Mouse (Mus musculus): ENCODE measurements at regions not wholly inside any gene's neighbourhood (a gene's known extent, or its start where the extent isn't known, plus 50 kb on each side); places are given as distances from the start of the nearest gene placed in this dataset.

- DNase-seq: no peak
- Histone ChIP-seq H3K4me3 (replicated peaks; ENCODE audit: extremely low read depth, low read depth, low read length) (no peak overlapping the region), H3K4me1 (ENCODE audit: control insufficient read depth, insufficient read depth, low read length) (no peaks in the 10 kb centered on the region)
- TF ChIP-seq POLR2A (IDR thresholded peaks at IDR 0.05; ENCODE audit: borderline replicate concordance, extremely low read depth, low read depth, low read length) (no peak), CTCF (IDR thresholded peaks at IDR 0.05; ENCODE audit: insufficient read depth, low read length) (no peak)
- 83% methylated on average over 15 of the region's 15 CpGs for WGBS
Observed at GRCm38 (mm10) chr16:77885060-77885679, 283.3 kb upstream of the Gm11146 start.

GRCm38 (mm10) chr16:77884495-77884894 is 282.6 kb upstream of the Gm11146 start:
- 91% methylated on average over 9 of the region's 9 CpGs for WGBS
- DNase-seq: no peak
- TF ChIP-seq CTCF (IDR thresholded peaks at IDR 0.05; ENCODE audit: insufficient read depth, low read length) (no peak), POLR2A (IDR thresholded peaks at IDR 0.05; ENCODE audit: borderline replicate concordance, extremely low read depth, low read depth, low read length) (no peak)
- no peak overlapping the region for H3K4me3 ChIP-seq (replicated peaks; ENCODE audit: extremely low read depth, low read depth, low read length)
- H3K4me1 ChIP-seq (ENCODE audit: control insufficient read depth, insufficient read depth, low read length): no peaks in the 10 kb centered on the region

- WGBS: 66% methylated on average over 1 of the region's 1 CpGs
- Histone ChIP-seq H3K4me1 (ENCODE audit: control insufficient read depth, insufficient read depth, low read length) (no peaks in the 10 kb centered on the region), H3K4me3 (replicated peaks; ENCODE audit: extremely low read depth, low read depth, low read length) (no peak overlapping the region)
- DNase-seq: no peak
- TF ChIP-seq POLR2A (IDR thresholded peaks at IDR 0.05; ENCODE audit: borderline replicate concordance, extremely low read depth, low read depth, low read length): no peak
- TF ChIP-seq CTCF (IDR thresholded peaks at IDR 0.05; ENCODE audit: insufficient read depth, low read length): no peak
Observed at GRCm38 (mm10) chr16:77877006-77877405, 275.1 kb upstream of the Gm11146 start.

GRCm38 (mm10) chr16:77863246-77863645 is 261.4 kb upstream of the Gm11146 start:
- Histone ChIP-seq H3K4me1 (ENCODE audit: control insufficient read depth, insufficient read depth, low read length) (no peaks in the 10 kb centered on the region), H3K4me3 (replicated peaks; ENCODE audit: extremely low read depth, low read depth, low read length) (no peak overlapping the region)
- WGBS: 56% methylated on average over 5 of the region's 5 CpGs
- DNase-seq: no peak
- TF ChIP-seq POLR2A (IDR thresholded peaks at IDR 0.05; ENCODE audit: borderline replicate concordance, extremely low read depth, low read depth, low read length): no peak
- TF ChIP-seq CTCF (IDR thresholded peaks at IDR 0.05; ENCODE audit: insufficient read depth, low read length): no peak

GRCm38 (mm10) chr16:77852066-77852781 is 250.3 kb upstream of the Gm11146 start:
- WGBS: 81% methylated on average over 6 of the region's 6 CpGs
- Histone ChIP-seq H3K4me1 (ENCODE audit: control insufficient read depth, insufficient read depth, low read length) (no peaks in the 10 kb centered on the region), H3K4me3 (replicated peaks; ENCODE audit: extremely low read depth, low read depth, low read length) (no peak overlapping the region)
- no peak for TF ChIP-seq CTCF (IDR thresholded peaks at IDR 0.05; ENCODE audit: insufficient read depth, low read length)
- TF ChIP-seq POLR2A (IDR thresholded peaks at IDR 0.05; ENCODE audit: borderline replicate concordance, extremely low read depth, low read depth, low read length): no peak
- no peak for DNase-seq

- no peak for TF ChIP-seq CTCF (IDR thresholded peaks at IDR 0.05; ENCODE audit: insufficient read depth, low read length)
- no peak for TF ChIP-seq POLR2A (IDR thresholded peaks at IDR 0.05; ENCODE audit: borderline replicate concordance, extremely low read depth, low read depth, low read length)
- no peaks in the 10 kb centered on the region for H3K4me1 ChIP-seq (ENCODE audit: control insufficient read depth, insufficient read depth, low read length)
- DNase-seq: no peak
- whole genome bisulfite sequencing: 80% methylated on average over 13 of the region's 13 CpGs
- H3K4me3 ChIP-seq (replicated peaks; ENCODE audit: extremely low read depth, low read depth, low read length): no peak overlapping the region
Observed at GRCm38 (mm10) chr16:77851206-77852065, 249.5 kb upstream of the Gm11146 start.

- TF ChIP-seq POLR2A (IDR thresholded peaks at IDR 0.05; ENCODE audit: borderline replicate concordance, extremely low read depth, low read depth, low read length) (no peak), CTCF (IDR thresholded peaks at IDR 0.05; ENCODE audit: insufficient read depth, low read length) (no peak)
- DNase-seq: no peak
- Histone ChIP-seq H3K4me3 (replicated peaks; ENCODE audit: extremely low read depth, low read depth, low read length) (no peak overlapping the region), H3K4me1 (ENCODE audit: control insufficient read depth, insufficient read depth, low read length) (no peaks in the 10 kb centered on the region)
- WGBS: 68% methylated on average over 2 of the region's 2 CpGs
Observed at GRCm38 (mm10) chr16:77835767-77836166, 233.9 kb upstream of the Gm11146 start.

- WGBS: 71% methylated on average over 4 of the region's 4 CpGs
- TF ChIP-seq CTCF (IDR thresholded peaks at IDR 0.05; ENCODE audit: insufficient read depth, low read length) (no peak), POLR2A (IDR thresholded peaks at IDR 0.05; ENCODE audit: borderline replicate concordance, extremely low read depth, low read depth, low read length) (no peak)
- Histone ChIP-seq H3K4me1 (ENCODE audit: control insufficient read depth, insufficient read depth, low read length) (no peaks in the 10 kb centered on the region), H3K4me3 (replicated peaks; ENCODE audit: extremely low read depth, low read depth, low read length) (no peak overlapping the region)
- DNase-seq: no peak
Observed at GRCm38 (mm10) chr16:77827322-77828117, 225.6 kb upstream of the Gm11146 start.

GRCm38 (mm10) chr16:77799709-77800108 is 197.8 kb upstream of the Gm11146 start:
- WGBS: 70% methylated on average over 5 of the region's 5 CpGs
- TF ChIP-seq POLR2A (IDR thresholded peaks at IDR 0.05; ENCODE audit: borderline replicate concordance, extremely low read depth, low read depth, low read length) (no peak), CTCF (IDR thresholded peaks at IDR 0.05; ENCODE audit: insufficient read depth, low read length) (no peak)
- no peak for DNase-seq
- no peak overlapping the region for H3K4me3 ChIP-seq (replicated peaks; ENCODE audit: extremely low read depth, low read depth, low read length)
- no peaks in the 10 kb centered on the region for H3K4me1 ChIP-seq (ENCODE audit: control insufficient read depth, insufficient read depth, low read length)

All from lung, adult 2 months (tissue).